Mouse (Mus musculus): ENCODE results near the gene Spi1.
A peak's percentile ranks its signal among the peaks of the same experiment; 100 is the strongest.

The Spi1 gene

GRCm38 (mm10) chr2:91066455-91066854 lies 15.7 kb upstream of the Spi1 start:
- no peak for DNase-seq (ENCODE audit: extremely low spot score, low read depth, low spot score)

GRCm38 (mm10) chr2:91068162-91068871 lies 13.9 kb upstream of the Spi1 start:
- DNase-seq (ENCODE audit: extremely low spot score, low read depth, low spot score): no peak

GRCm38 (mm10) chr2:91068872-91069165 lies 13.4 kb upstream of the Spi1 start:
- DNase-seq (ENCODE audit: extremely low spot score, low read depth, low spot score): no peak

- no peak for DNase-seq (ENCODE audit: extremely low spot score, low read depth, low spot score)
Observed at GRCm38 (mm10) chr2:91069306-91070000, 12.7 kb upstream of the Spi1 start.

- peak; percentile 52 for DNase-seq (ENCODE audit: extremely low spot score, low read depth, low spot score)
Observed at GRCm38 (mm10) chr2:91070076-91070800, 12.0 kb upstream of the Spi1 start, which contains the start of gene Slc39a13. Slc39a13 (minus strand) TSS chr2:91070417.

GRCm38 (mm10) chr2:91071059-91071458 lies 11.1 kb upstream of the Spi1 start:
- no peak for DNase-seq (ENCODE audit: extremely low spot score, low read depth, low spot score)

- DNase-seq (ENCODE audit: extremely low spot score, low read depth, low spot score): no peak
Observed at GRCm38 (mm10) chr2:91072092-91072491, 10.1 kb upstream of the Spi1 start.

GRCm38 (mm10) chr2:91077957-91078313 lies 4.3 kb upstream of the Spi1 start:
- no peak for DNase-seq (ENCODE audit: extremely low spot score, low read depth, low spot score)

GRCm38 (mm10) chr2:91078314-91079025 lies 3.7 kb upstream of the Spi1 start:
- no peak for DNase-seq (ENCODE audit: extremely low spot score, low read depth, low spot score)

GRCm38 (mm10) chr2:91079026-91079384 lies 3.2 kb upstream of the Spi1 start:
- DNase-seq (ENCODE audit: extremely low spot score, low read depth, low spot score): no peak

GRCm38 (mm10) chr2:91080784-91081513 lies 1.2 kb upstream of the Spi1 start:
- DNase-seq (ENCODE audit: extremely low spot score, low read depth, low spot score): no peak

GRCm38 (mm10) chr2:91082844-91083243 lies 654 bp downstream of the Spi1 start:
- no peak for DNase-seq (ENCODE audit: extremely low spot score, low read depth, low spot score)

GRCm38 (mm10) chr2:91083366-91083940 lies 1.3 kb downstream of the Spi1 start:
- DNase-seq (ENCODE audit: extremely low spot score, low read depth, low spot score): no peak

GRCm38 (mm10) chr2:91084179-91084820 lies 2.1 kb downstream of the Spi1 start:
- no peak for DNase-seq (ENCODE audit: extremely low spot score, low read depth, low spot score)

GRCm38 (mm10) chr2:91085494-91086391 lies 3.6 kb downstream of the Spi1 start:
- DNase-seq (ENCODE audit: extremely low spot score, low read depth, low spot score): no peak

- no peak for DNase-seq (ENCODE audit: extremely low spot score, low read depth, low spot score)
Observed at GRCm38 (mm10) chr2:91086392-91087237, 4.4 kb downstream of the Spi1 start.

- DNase-seq (ENCODE audit: extremely low spot score, low read depth, low spot score): no peak
Observed at GRCm38 (mm10) chr2:91087453-91087852, 5.3 kb downstream of the Spi1 start.

- no peak for DNase-seq (ENCODE audit: extremely low spot score, low read depth, low spot score)
Observed at GRCm38 (mm10) chr2:91088987-91089386, 6.8 kb downstream of the Spi1 start.

Data from hindlimb bud, embryonic 11.5 days (tissue).